Mouse (Mus musculus): Measurements from ENCODE around the gene Ankra2. TPM values are rescaled to one million over a fixed set of nuclear protein-coding genes. Genes with fewer than 3 reads are reported as not detected.

Gene Ankra2
- total RNA-seq, 1 experiment = 7.7 TPM

DNA sequence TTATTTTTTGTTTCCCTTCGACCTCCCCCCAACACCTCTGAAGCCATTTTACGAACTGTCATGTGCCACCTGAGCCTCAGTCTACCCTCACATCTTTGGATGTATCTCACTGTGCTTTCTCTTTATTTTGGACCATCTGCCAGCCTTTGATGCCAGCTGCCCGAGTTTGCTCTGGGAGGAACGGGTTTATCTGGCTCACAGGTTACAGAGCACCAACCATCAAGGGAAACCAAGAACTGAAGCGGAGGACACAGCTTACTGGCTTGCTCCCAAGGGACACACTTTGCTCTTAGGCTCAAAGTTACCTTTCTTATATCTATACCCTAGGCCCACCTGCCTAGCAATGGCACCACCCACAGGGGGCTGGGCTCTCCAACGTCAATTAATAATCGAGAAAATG is 17.5 kb upstream of the Ankra2 start:
- Histone ChIP-seq H3K27ac (ENCODE audit: insufficient read depth, low read depth, low read length, poor library complexity, severe bottlenecking) (no peak overlapping the region), H3K9me3 (ENCODE audit: control insufficient read depth, insufficient read depth, low read depth, low read length) (no peaks in the 10 kb centered on the region), H3K9ac (ENCODE audit: insufficient read depth, low read depth, low read length, poor library complexity, severe bottlenecking) (no peak overlapping the region), H3K4me3 (ENCODE audit: insufficient read depth in 1 of 2, low read depth in 1 of 2, low read length in 2 of 2, poor library complexity in 1 of 2, severe bottlenecking in 1 of 2) (no peak overlapping the region), H3K4me1 (ENCODE audit: control insufficient read depth in 2 of 2, insufficient read depth in 2 of 2, low read length in 2 of 2, poor library complexity in 1 of 2) (0 out of 4 replicates have a peak, but pooled peaks cover 0 to 1% of the 10 kb centered on the region in 2 experiments), H3K36me3 (ENCODE audit: control insufficient read depth, insufficient read depth, low read length, poor library complexity, severe bottlenecking) (peaks cover 24% of the 10 kb centered on the region)
- no peak for TF ChIP-seq ZC3H11A (IDR thresholded peaks at IDR 0.05; ENCODE audit: borderline replicate concordance, low read depth, low read length)
- no peak for TF ChIP-seq MAFK (IDR thresholded peaks at IDR 0.05; ENCODE audit: insufficient read depth, low read depth, low read length)
- no peak for TF ChIP-seq CHD2 (IDR thresholded peaks at IDR 0.05; ENCODE audit: low read depth, low read length)
- TF ChIP-seq HCFC1 (IDR thresholded peaks at IDR 0.05; ENCODE audit: borderline replicate concordance, insufficient read depth, low read length) = no peak
- no peak for TF ChIP-seq ZNF384 (IDR thresholded peaks at IDR 0.05; ENCODE audit: low read depth, low read length)
- in situ Hi-C loops (cut with MboI; ENCODE audit: low sequenced_read_pairs in 2 of 2, unreplicated experiment in 2 of 2) = no loop called here
- no peak for DNase-seq (ENCODE audit: low read depth, low spot score)

DNA sequence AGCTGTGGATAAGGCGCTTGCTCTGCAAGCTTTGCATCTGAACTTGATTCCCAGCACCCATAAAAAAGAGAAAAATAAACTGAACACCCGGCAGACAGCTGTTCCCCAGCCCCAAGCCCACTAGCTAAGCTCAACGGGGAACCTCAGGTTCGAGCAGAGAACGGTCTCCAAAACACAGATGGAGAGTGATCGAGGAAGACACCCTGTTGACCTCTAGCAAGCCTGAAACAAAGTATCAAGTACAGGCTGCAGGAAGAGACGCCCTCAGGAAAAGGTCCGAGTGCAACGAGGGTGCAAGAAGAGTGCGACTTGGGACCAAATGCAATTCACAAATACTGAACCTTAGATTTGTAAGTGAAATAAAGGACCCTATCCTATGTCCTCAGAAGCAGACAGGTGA is 13.3 kb upstream of the Ankra2 start:
- no peak for DNase-seq (ENCODE audit: low read depth, low spot score)
- Histone ChIP-seq H3K4me1 (ENCODE audit: control insufficient read depth in 2 of 2, insufficient read depth in 2 of 2, low read length in 2 of 2, poor library complexity in 1 of 2) (peaks cover 2 to 4% of the 10 kb centered on the region in 2 experiments; a peak in 1 of 4 replicates), H3K9me3 (ENCODE audit: control insufficient read depth, insufficient read depth, low read depth, low read length) (no peaks in the 10 kb centered on the region), H3K4me3 (ENCODE audit: insufficient read depth in 1 of 2, low read depth in 1 of 2, low read length in 2 of 2, poor library complexity in 1 of 2, severe bottlenecking in 1 of 2) (no peak overlapping the region), H3K36me3 (ENCODE audit: control insufficient read depth, insufficient read depth, low read length, poor library complexity, severe bottlenecking) (peaks cover 38% of the 10 kb centered on the region), H3K9ac (ENCODE audit: insufficient read depth, low read depth, low read length, poor library complexity, severe bottlenecking) (no peak overlapping the region), H3K27ac (ENCODE audit: insufficient read depth, low read depth, low read length, poor library complexity, severe bottlenecking) (no peak overlapping the region)
- TF ChIP-seq MAFK (IDR thresholded peaks at IDR 0.05; ENCODE audit: insufficient read depth, low read depth, low read length) = no peak
- TF ChIP-seq CHD2 (IDR thresholded peaks at IDR 0.05; ENCODE audit: low read depth, low read length) = no peak
- no peak for TF ChIP-seq ZC3H11A (IDR thresholded peaks at IDR 0.05; ENCODE audit: borderline replicate concordance, low read depth, low read length)
- no peak for TF ChIP-seq HCFC1 (IDR thresholded peaks at IDR 0.05; ENCODE audit: borderline replicate concordance, insufficient read depth, low read length)
- in situ Hi-C loops (cut with MboI; ENCODE audit: low sequenced_read_pairs in 2 of 2, unreplicated experiment in 2 of 2) = no loop called here

DNA sequence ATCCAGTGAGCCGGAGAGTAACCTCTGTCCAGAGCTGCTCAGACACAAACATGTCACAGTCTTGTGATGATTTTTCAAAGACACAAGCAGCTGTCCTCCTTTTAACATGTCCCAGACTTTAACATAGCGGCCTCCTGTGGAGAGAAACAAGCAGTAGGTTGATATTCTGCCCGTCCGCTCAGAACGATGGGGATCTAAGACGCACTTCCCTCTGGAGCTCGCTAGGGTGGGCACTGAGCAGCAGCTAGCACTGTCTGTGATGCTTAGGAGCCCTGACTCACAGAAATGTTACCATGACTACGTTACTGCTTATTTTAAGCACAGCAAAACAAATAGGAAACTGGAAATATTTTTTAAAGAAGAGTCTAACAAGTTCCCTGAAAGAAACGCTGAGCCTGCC is 8.0 kb upstream of the Ankra2 start:
- H3K36me3 ChIP-seq (ENCODE audit: control insufficient read depth, insufficient read depth, low read length, poor library complexity, severe bottlenecking) = peaks cover 36% of the 10 kb centered on the region
- in situ Hi-C loops (cut with MboI; ENCODE audit: low sequenced_read_pairs in 2 of 2, unreplicated experiment in 2 of 2) = no loop called here
- peak; percentile 6 for DNase-seq (ENCODE audit: low read depth, low spot score)

DNA sequence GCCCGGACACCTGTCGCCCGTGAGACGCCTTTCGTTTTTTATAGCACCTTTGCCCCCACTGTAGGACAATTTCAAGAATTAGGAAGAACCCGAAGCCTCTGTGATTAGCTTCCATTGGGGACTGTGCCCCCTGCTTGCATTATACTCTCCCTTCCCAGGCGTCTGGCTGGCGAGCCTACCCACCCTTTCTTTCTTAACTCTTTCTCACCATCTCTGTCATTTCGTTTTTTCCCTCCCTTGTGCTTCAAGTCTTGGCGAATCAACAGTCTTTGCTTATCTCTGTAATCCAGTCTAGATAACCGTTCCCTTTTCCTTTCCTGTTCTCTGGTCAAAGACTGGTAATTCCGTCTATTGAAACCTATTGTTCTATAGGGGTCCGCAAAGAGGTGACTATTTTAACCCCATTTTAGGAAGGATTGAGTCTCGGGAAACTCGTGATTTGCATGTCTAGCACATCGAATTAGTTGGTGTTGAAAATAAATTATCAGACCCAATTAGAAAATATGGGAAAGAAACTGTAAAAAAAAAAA is 649 bp downstream of the Ankra2 start:
- Histone ChIP-seq H3K9me3 (ENCODE audit: control insufficient read depth, insufficient read depth, low read depth, low read length) (no peaks in the 10 kb centered on the region), H3K4me3 (ENCODE audit: insufficient read depth in 1 of 2, low read depth in 1 of 2, low read length in 2 of 2, poor library complexity in 1 of 2, severe bottlenecking in 1 of 2) (peak overlapping the region; percentile 85 to 96), H3K4me1 (ENCODE audit: control insufficient read depth in 2 of 2, insufficient read depth in 2 of 2, low read length in 2 of 2, poor library complexity in 1 of 2) (0 out of 4 replicates have a peak, but pooled peaks cover 2 to 6% of the 10 kb centered on the region in 2 experiments), H3K36me3 (ENCODE audit: control insufficient read depth, insufficient read depth, low read length, poor library complexity, severe bottlenecking) (peaks cover 8% of the 10 kb centered on the region), H3K27ac (ENCODE audit: insufficient read depth, low read depth, low read length, poor library complexity, severe bottlenecking) (0 out of 2 replicates have a peak overlapping the region, but pooled peaks have one; percentile 48), H3K9ac (ENCODE audit: insufficient read depth, low read depth, low read length, poor library complexity, severe bottlenecking) (peak overlapping the region; percentile 87)
- DNase-seq (ENCODE audit: low read depth, low spot score) = peak; percentile 8
- in situ Hi-C loops (cut with MboI; ENCODE audit: low sequenced_read_pairs in 2 of 2, unreplicated experiment in 2 of 2) = no loop called here
- TF ChIP-seq CHD2 (IDR thresholded peaks at IDR 0.05; ENCODE audit: low read depth, low read length) (no peak), MAFK (IDR thresholded peaks at IDR 0.05; ENCODE audit: insufficient read depth, low read depth, low read length) (no peak)

More for the DNA sequence above, 8.0 kb upstream of the Ankra2 start:
- Histone ChIP-seq H3K27ac (ENCODE audit: insufficient read depth, low read depth, low read length, poor library complexity, severe bottlenecking) (no peak overlapping the region), H3K9ac (ENCODE audit: insufficient read depth, low read depth, low read length, poor library complexity, severe bottlenecking) (no peak overlapping the region), H3K4me3 (ENCODE audit: insufficient read depth in 1 of 2, low read depth in 1 of 2, low read length in 2 of 2, poor library complexity in 1 of 2, severe bottlenecking in 1 of 2) (no peak overlapping the region), H3K4me1 (ENCODE audit: control insufficient read depth in 2 of 2, insufficient read depth in 2 of 2, low read length in 2 of 2, poor library complexity in 1 of 2) (peaks cover 2 to 4% of the 10 kb centered on the region in 2 experiments; a peak in 1 of 4 replicates), H3K9me3 (ENCODE audit: control insufficient read depth, insufficient read depth, low read depth, low read length) (no peaks in the 10 kb centered on the region)
- TF ChIP-seq HCFC1 (IDR thresholded peaks at IDR 0.05; ENCODE audit: borderline replicate concordance, insufficient read depth, low read length) (no peak), CHD2 (IDR thresholded peaks at IDR 0.05; ENCODE audit: low read depth, low read length) (no peak), ZC3H11A (IDR thresholded peaks at IDR 0.05; ENCODE audit: borderline replicate concordance, low read depth, low read length) (no peak), ZNF384 (IDR thresholded peaks at IDR 0.05; ENCODE audit: low read depth, low read length) (no peak), MAFK (IDR thresholded peaks at IDR 0.05; ENCODE audit: insufficient read depth, low read depth, low read length) (no peak)

- in situ Hi-C loops (cut with MboI; ENCODE audit: low sequenced_read_pairs in 2 of 2, unreplicated experiment in 2 of 2) = no loop called here
- H3K36me3 ChIP-seq (ENCODE audit: control insufficient read depth, insufficient read depth, low read length, poor library complexity, severe bottlenecking) = peaks cover 7% of the 10 kb centered on the region
- 0 out of 4 replicates have a peak, but pooled peaks cover 2 to 6% of the 10 kb centered on the region in 2 experiments for H3K4me1 ChIP-seq (ENCODE audit: control insufficient read depth in 2 of 2, insufficient read depth in 2 of 2, low read length in 2 of 2, poor library complexity in 1 of 2)
- H3K9me3 ChIP-seq (ENCODE audit: control insufficient read depth, insufficient read depth, low read depth, low read length) = no peaks in the 10 kb centered on the region
- no peak overlapping the region for H3K9ac ChIP-seq (ENCODE audit: insufficient read depth, low read depth, low read length, poor library complexity, severe bottlenecking)
- TF ChIP-seq HCFC1 (IDR thresholded peaks at IDR 0.05; ENCODE audit: borderline replicate concordance, insufficient read depth, low read length) (no peak), MAFK (IDR thresholded peaks at IDR 0.05; ENCODE audit: insufficient read depth, low read depth, low read length) (no peak), ZNF384 (IDR thresholded peaks at IDR 0.05; ENCODE audit: low read depth, low read length) (no peak), ZC3H11A (IDR thresholded peaks at IDR 0.05; ENCODE audit: borderline replicate concordance, low read depth, low read length) (no peak), CHD2 (IDR thresholded peaks at IDR 0.05; ENCODE audit: low read depth, low read length) (no peak)
- no peak for DNase-seq (ENCODE audit: low read depth, low spot score)
- peak overlapping the region in 1 of 2 experiments; percentile 85; a peak in 2 of 4 replicates for H3K4me3 ChIP-seq (ENCODE audit: insufficient read depth in 1 of 2, low read depth in 1 of 2, low read length in 2 of 2, poor library complexity in 1 of 2, severe bottlenecking in 1 of 2)
- no peak overlapping the region for H3K27ac ChIP-seq (ENCODE audit: insufficient read depth, low read depth, low read length, poor library complexity, severe bottlenecking)
These were observed 1.2 kb downstream of the Ankra2 start for GRCm38 (mm10) chr13:98264111-98264510.

All from ES-E14 (cell line).